Mouse (Mus musculus) brain, adult 2 months (tissue): ENCODE results near the gene Sdccag8.

ENCODE experiments used
- DNase-seq: peaks from one replicate; pipeline ENCODE4 v3.0.0; 2011; ENCODE audit warnings: low read depth, low spot score

Gene Sdccag8

GRCm38 (mm10) chr1:176943126-176943525, 128.7 kb downstream of the Sdccag8 start:
- no peak for DNase-seq

GRCm38 (mm10) chr1:176943987-176944386, 129.5 kb downstream of the Sdccag8 start:
- DNase-seq, result no peak

- no peak for DNase-seq
These were observed 130.2 kb downstream of the Sdccag8 start for GRCm38 (mm10) chr1:176944458-176945174.

- DNase-seq, result no peak
These were observed 130.7 kb downstream of the Sdccag8 start for GRCm38 (mm10) chr1:176945175-176945540.

GRCm38 (mm10) chr1:176946031-176946795, 131.8 kb downstream of the Sdccag8 start:
- DNase-seq, result peak; percentile 88

- no peak for DNase-seq
These were observed 132.3 kb downstream of the Sdccag8 start for GRCm38 (mm10) chr1:176946796-176947181.

GRCm38 (mm10) chr1:176948861-176949260, 134.4 kb downstream of the Sdccag8 start:
- peak; percentile 58 for DNase-seq

GRCm38 (mm10) chr1:176949320-176949719, 134.9 kb downstream of the Sdccag8 start:
- DNase-seq, result no peak

- DNase-seq, result no peak
These were observed 135.6 kb downstream of the Sdccag8 start for GRCm38 (mm10) chr1:176950061-176950460.

GRCm38 (mm10) chr1:176951836-176952235, 137.4 kb downstream of the Sdccag8 start:
- no peak for DNase-seq

- no peak for DNase-seq
These were observed 143.9 kb downstream of the Sdccag8 start for GRCm38 (mm10) chr1:176958311-176958710.

- DNase-seq, result no peak
These were observed 147.3 kb downstream of the Sdccag8 start for GRCm38 (mm10) chr1:176961716-176962115.

GRCm38 (mm10) chr1:176962894-176963293, 148.4 kb downstream of the Sdccag8 start:
- no peak for DNase-seq

- no peak for DNase-seq
These were observed 152.8 kb downstream of the Sdccag8 start for GRCm38 (mm10) chr1:176967299-176967698.

GRCm38 (mm10) chr1:176970635-176971478, 156.4 kb downstream of the Sdccag8 start:
- DNase-seq, result no peak

- DNase-seq, result peak; percentile 48
These were observed 157.0 kb downstream of the Sdccag8 start for GRCm38 (mm10) chr1:176971479-176971797.

GRCm38 (mm10) chr1:176973356-176974088, 159.1 kb downstream of the Sdccag8 start:
- DNase-seq, result no peak

GRCm38 (mm10) chr1:176979235-176979634, 164.8 kb downstream of the Sdccag8 start:
- DNase-seq, result peak; percentile 66

GRCm38 (mm10) chr1:176980140-176980539, 165.7 kb downstream of the Sdccag8 start:
- DNase-seq, result peak; percentile 84

GRCm38 (mm10) chr1:176980801-176981400, 166.4 kb downstream of the Sdccag8 start:
- DNase-seq, result peak; percentile 69

GRCm38 (mm10) chr1:176981511-176981910, 167.1 kb downstream of the Sdccag8 start:
- no peak for DNase-seq
